Mouse (Mus musculus) liver, postnatal 0 days (tissue): ENCODE data around the gene Lrrc51. TPM values are rescaled to one million over a fixed set of nuclear protein-coding genes. Genes with fewer than 3 reads are reported as not detected.

Experiments used
- ATAC-seq: fragments of 200-750 bp; cut with Nextera tagmentation; 2 replicates; pipeline ENCODE4 v1.8.0; 2017; ENCODE audit warnings: mild to moderate bottlenecking, moderate library complexity
- DNase-seq: peaks from one replicate; pipeline ENCODE4 v3.0.0-alpha.2; 2016
- H3K27ac ChIP-seq: fragments of 300-500 bp; sonication (generic); 2 replicates; pipeline ENCODE4 v1.5.1; 2014; ENCODE audit warnings: antibody characterized with exemption, moderate library complexity, mild to moderate bottlenecking, low read depth
- H3K27me3 ChIP-seq: fragments of 300-500 bp; sonication (generic); 2 replicates; pipeline ENCODE4 v1.6.1; 2014; ENCODE audit warnings: low read length, control low read depth, mixed read lengths; ENCODE audit not compliant: insufficient read depth
- H3K36me3 ChIP-seq: fragments of 300-500 bp; sonication (generic); replicated peaks from 2 replicates; pipeline ENCODE4 v1.6.1; 2014; ENCODE audit warnings: mild to moderate bottlenecking, control low read depth, low read length, moderate library complexity, mixed read lengths; ENCODE audit not compliant: insufficient read depth
- H3K4me1 ChIP-seq: fragments of 300-500 bp; sonication (generic); 2 replicates; pipeline ENCODE4 v1.6.1; 2014; ENCODE audit warnings: antibody characterized with exemption, mild to moderate bottlenecking, control low read depth; ENCODE audit not compliant: insufficient read depth
- H3K4me2 ChIP-seq: fragments of 300-500 bp; sonication (generic); 2 replicates; pipeline ENCODE4 v1.6.1; 2014; ENCODE audit warnings: low read depth, mild to moderate bottlenecking, low read length, moderate library complexity, mixed read lengths
- H3K4me3 ChIP-seq: fragments of 300-500 bp; sonication (generic); 2 replicates; pipeline ENCODE4 v1.5.1; 2014; ENCODE audit warnings: low read depth, low read length
- H3K9ac ChIP-seq: fragments of 300-500 bp; sonication (generic); replicated peaks from 2 replicates; pipeline ENCODE4 v1.6.1; 2014; ENCODE audit warnings: mild to moderate bottlenecking, moderate library complexity
- H3K9me3 ChIP-seq: fragments of 300-500 bp; sonication (generic); 2 replicates; pipeline ENCODE4 v1.6.1; 2016; ENCODE audit warnings: mild to moderate bottlenecking, control low read depth, low read length, mixed read lengths
- CTCF ChIP-seq: sonication (generic); IDR thresholded peaks from 2 replicates; pipeline ENCODE4 v1.5.1; 2016; ENCODE audit warnings: antibody characterized with exemption, low read depth
- EP300 ChIP-seq: IDR thresholded peaks from 2 replicates; pipeline ENCODE4 v1.6.1; 2016; ENCODE audit warnings: antibody characterized with exemption, low read depth, mild to moderate bottlenecking
- WGBS: fragments of 180-500 bp; shearing (Covaris S2); extraction: QIAGEN DNeasy Blood & Tissue Kit; methylation state at CpG from one replicate; pipeline ENCODE4 v1.1.7; 2014; ENCODE audit not compliant: insufficient replicate concordance; 5-methylcytosine and 5-hydroxymethylcytosine counted together
- microRNA-seq: library from miRNA; unstranded; fragments of <30 nt; microRNA quantifications from one replicate; pipeline ENCODE4, GENCODE M21; 2016
- polyA plus RNA-seq: library from polyadenylated mRNA; unstranded; fragments of >200 nt; fragmentation: Nextera tagmentation; extraction: Ambion mirVana; gene quantifications from 2 replicates; pipeline ENCODE4 v1.2.1, GENCODE M21; 2015

The Lrrc51 gene
- polyA plus RNA-seq, 1 experiment from 2014 or later, result 3.1 TPM

DNA sequence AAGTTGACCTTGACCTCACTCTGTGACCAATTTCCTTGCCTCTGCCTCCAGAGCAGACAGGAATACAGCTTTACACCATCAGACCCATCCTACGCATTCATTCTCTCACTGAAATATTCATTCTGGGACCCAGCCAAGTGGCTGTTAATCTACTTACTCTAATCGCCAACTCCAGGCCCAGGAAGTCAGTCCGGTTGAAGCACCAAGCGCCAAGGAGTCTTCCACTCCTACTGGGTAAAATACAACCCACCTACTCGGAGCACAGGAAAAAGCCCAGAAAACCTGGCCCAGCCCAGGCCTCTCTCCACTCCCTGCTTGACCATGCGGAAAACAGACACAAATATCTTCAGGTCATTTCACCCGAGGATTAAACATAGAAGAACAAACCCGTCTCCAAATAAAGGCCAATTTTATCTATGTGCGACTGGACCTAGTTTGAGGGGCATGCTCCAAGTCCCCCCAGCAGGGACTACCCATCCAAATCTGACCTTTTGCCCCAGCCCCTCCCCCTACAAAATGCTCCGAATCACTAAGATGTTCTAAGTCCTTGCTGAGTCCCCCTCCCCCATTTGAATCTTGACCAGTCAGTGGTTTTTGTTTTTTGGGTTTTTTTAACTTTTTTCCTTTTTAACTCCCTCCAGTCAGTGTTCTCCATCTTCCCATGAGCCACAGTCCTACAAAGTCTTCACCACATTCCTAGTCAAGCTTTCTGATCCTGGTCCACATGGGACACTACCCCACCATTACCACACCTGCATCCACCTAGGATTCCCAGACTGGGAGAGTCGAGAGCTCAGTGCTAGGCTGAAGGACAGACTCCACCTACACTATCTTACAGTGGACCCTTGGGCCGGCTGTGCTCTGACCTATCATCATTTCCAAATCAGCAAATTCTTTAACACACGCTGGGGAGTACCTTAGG is 65.2 kb downstream of the Lrrc51 start:
- 73% methylated on average over 13 of the region's 13 CpGs for WGBS
- no peaks in the 10 kb centered on the region for H3K9me3 ChIP-seq
- H3K9ac ChIP-seq, result no peak overlapping the region
- no peak for DNase-seq
- no peak overlapping the region for H3K27ac ChIP-seq
- H3K4me3 ChIP-seq, result no peak overlapping the region
- no peaks in the 10 kb centered on the region for H3K4me1 ChIP-seq
- ATAC-seq, result no peak
- TF ChIP-seq EP300 (no peak), CTCF (no peak)
- no peaks in the 10 kb centered on the region for H3K36me3 ChIP-seq
- no peak overlapping the region for H3K4me2 ChIP-seq
- no peaks in the 10 kb centered on the region for H3K27me3 ChIP-seq

DNA sequence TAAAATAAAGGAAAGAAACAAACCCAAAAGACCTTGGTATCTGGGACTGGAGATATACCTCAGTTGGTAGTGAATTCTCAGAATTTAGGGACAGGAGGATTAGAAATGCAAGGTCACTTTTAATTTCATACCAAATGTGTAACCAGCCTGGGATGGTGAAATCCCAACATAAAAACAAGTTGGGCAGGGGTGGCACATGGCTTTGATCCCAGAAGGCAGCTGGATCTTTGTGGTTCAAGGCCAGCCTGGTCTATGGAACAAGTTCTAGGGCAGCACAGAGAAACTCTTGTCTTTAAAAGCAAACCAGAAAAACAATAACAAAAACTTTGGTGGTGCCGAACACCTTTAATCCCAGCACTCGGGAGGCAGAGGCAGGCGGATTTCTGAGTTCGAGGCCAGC is 66.2 kb downstream of the Lrrc51 start:
- H3K4me2 ChIP-seq, result no peak overlapping the region
- 72% methylated on average over 4 of the region's 4 CpGs for WGBS
- no peak overlapping the region for H3K27ac ChIP-seq
- ATAC-seq (no peak), DNase-seq (no peak)
- H3K27me3 ChIP-seq, result no peaks in the 10 kb centered on the region
- H3K9ac ChIP-seq, result no peak overlapping the region
- no peak for TF ChIP-seq CTCF
- TF ChIP-seq EP300, result no peak
- no peaks in the 10 kb centered on the region for H3K4me1 ChIP-seq
- H3K9me3 ChIP-seq, result no peaks in the 10 kb centered on the region
- H3K4me3 ChIP-seq, result no peak overlapping the region
- no peaks in the 10 kb centered on the region for H3K36me3 ChIP-seq

DNA sequence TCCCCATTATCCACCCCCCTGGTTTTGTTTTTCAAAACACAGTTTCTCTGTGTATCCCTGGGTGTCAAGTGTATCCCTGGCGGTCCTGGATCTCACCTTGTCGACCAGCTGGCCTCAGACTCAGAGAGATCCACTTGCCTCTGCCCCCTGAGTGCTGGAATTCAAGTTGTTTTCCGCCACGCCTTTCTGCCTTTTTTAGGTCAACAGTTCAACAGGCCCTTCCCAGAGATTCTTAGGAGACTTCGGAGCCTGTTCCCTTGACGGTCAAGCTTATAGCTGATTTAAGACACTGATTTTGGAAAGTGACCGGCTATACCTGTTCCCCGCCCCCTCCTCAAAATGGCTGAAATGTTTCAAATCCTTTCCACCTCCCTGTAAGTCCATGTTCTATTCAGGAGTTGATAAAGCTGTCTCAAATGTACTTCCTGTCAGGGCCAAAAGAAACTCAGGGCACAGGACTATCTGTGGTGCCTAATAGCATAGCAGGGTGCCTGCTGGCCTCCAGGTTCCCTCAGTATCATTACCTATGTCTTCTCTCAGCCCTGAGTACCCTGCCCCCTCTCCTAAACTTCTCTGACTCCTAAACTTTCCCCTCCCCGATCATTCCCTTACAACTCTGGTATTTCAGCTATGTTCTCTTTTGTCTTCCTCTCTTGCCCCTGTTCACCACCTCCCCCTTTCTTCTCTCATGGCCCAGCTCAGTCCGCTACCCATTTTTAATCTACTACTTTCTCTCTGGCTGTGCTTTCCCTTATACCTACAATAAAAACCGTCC is 67.0 kb downstream of the Lrrc51 start:
- no peak overlapping the region for H3K27ac ChIP-seq
- H3K9me3 ChIP-seq, result no peaks in the 10 kb centered on the region
- WGBS, result 80% methylated on average over 11 of the region's 11 CpGs
- H3K27me3 ChIP-seq, result no peaks in the 10 kb centered on the region
- no peak for DNase-seq
- H3K4me2 ChIP-seq, result no peak overlapping the region
- no peaks in the 10 kb centered on the region for H3K36me3 ChIP-seq
- no peak for ATAC-seq
- no peak overlapping the region for H3K9ac ChIP-seq
- no peaks in the 10 kb centered on the region for H3K4me1 ChIP-seq
- TF ChIP-seq CTCF (no peak), EP300 (no peak)
- H3K4me3 ChIP-seq, result no peak overlapping the region

DNA sequence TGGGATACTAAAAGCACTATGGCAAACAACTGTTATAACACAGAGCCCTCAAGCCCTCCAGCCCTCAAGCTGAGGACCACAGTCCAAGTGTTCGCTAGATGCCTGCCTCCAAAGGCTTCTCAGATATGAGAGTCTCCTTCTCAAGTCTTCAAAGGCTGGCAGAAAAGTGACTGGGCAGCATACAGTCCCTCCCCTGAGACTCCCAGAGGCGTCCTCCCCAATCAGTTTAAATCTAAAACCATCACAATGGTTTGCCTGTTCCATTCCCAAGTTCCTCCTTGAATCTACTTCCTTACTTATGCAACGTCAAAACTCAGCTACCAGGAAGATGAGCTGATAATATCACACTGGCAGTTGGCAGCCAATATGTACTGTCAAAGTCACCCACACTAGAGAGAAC is 70.3 kb downstream of the Lrrc51 start, which contains the start of gene Anapc15:
Gene Anapc15 (plus strand): TSS at position 301 of the 400 bp plus-strand sequence.
- TF ChIP-seq CTCF (no peak), EP300 (no peak)
- no peak within 1 kb of the TSS for H3K27ac ChIP-seq
- no peaks in the 10 kb centered on the region for H3K36me3 ChIP-seq
- H3K4me2 ChIP-seq, result no peak within 1 kb of the TSS
- H3K9me3 ChIP-seq, result no peaks in the 10 kb centered on the region
- no peak for ATAC-seq
- H3K9ac ChIP-seq, result no peak within 1 kb of the TSS
- H3K4me1 ChIP-seq, result no peaks in the 10 kb centered on the region
- H3K27me3 ChIP-seq, result no peaks in the 10 kb centered on the region
- WGBS, result 50% methylated on average over 3 of the region's 3 CpGs
- no peak for DNase-seq
- H3K4me3 ChIP-seq, result no peak within 1 kb of the TSS

Small RNA genes lying within 50 kb of the gene (microRNA-seq; reads per million reads assigned to microRNA genes)
- not detected for gene Gm22655

Other genes starting within 250 kb of the Lrrc51 start
- not detected in 2 replicates for gene Phox2a, start 115.6 kb downstream of the Lrrc51 start, polyA plus RNA-seq
- gene Inppl1, start 95.7 kb downstream of the Lrrc51 start, polyA plus RNA-seq, result 5.0 TPM in 2 replicates
- 8.2 and 9.0 TPM in 2 replicates for gene Folr2, start 76.7 kb downstream of the Lrrc51 start, polyA plus RNA-seq
- 23.8 and 28.5 TPM in 2 replicates for gene Anapc15, start 70.2 kb downstream of the Lrrc51 start, polyA plus RNA-seq
- gene Folr1, start 63.1 kb downstream of the Lrrc51 start, polyA plus RNA-seq, result 0.63 and 0.92 TPM in 2 replicates
- gene Lamtor1, start 28.0 kb downstream of the Lrrc51 start, polyA plus RNA-seq, result 61.5 and 62.2 TPM in 2 replicates
- 0.09 and 0.12 TPM in 2 replicates for gene Tomt, start 27.5 kb downstream of the Lrrc51 start, polyA plus RNA-seq
- gene Numa1, start 216 bp upstream of the Lrrc51 start, polyA plus RNA-seq, result 14.1 and 17.2 TPM in 2 replicates
- 37.7 and 40.6 TPM in 2 replicates for gene Il18bp, start 84.8 kb upstream of the Lrrc51 start, polyA plus RNA-seq
- gene Rnf121, start 131.6 kb upstream of the Lrrc51 start, polyA plus RNA-seq, result 8.1 and 10.0 TPM in 2 replicates
- gene Xndc1, start 131.6 kb upstream of the Lrrc51 start, polyA plus RNA-seq, result 4.5 and 5.8 TPM in 2 replicates
- 0.15 and 0.20 TPM in 2 replicates for gene Xntrpc, start 131.8 kb upstream of the Lrrc51 start, polyA plus RNA-seq
- not detected in 2 replicates for gene Trpc2, start 149.2 kb upstream of the Lrrc51 start, polyA plus RNA-seq
- gene Art1, start 167.8 kb upstream of the Lrrc51 start, polyA plus RNA-seq, result 0.22 and 4.0 TPM in 2 replicates
- gene Art5, start 175.6 kb upstream of the Lrrc51 start, polyA plus RNA-seq, result 0.13 and 0.30 TPM in 2 replicates
- not detected in 2 replicates for gene Chrna10, start 182.9 kb upstream of the Lrrc51 start, polyA plus RNA-seq